Mouse (Mus musculus) myocyte (in vitro differentiated cells): ENCODE measurements around the gene Ccin.

Source experiments
- MAX ChIP-seq: IDR thresholded peaks from one replicate; pipeline ENCODE4 v1.6.1; 2011; ENCODE audit warnings: low read depth, mild to moderate bottlenecking, control low read depth
- POLR2A ChIP-seq: IDR thresholded peaks from one replicate; pipeline ENCODE4 v1.6.1; 2011; ENCODE audit warnings: low read depth, mild to moderate bottlenecking, control low read depth, moderate library complexity; ENCODE audit not compliant: insufficient read length
- POLR2AphosphoS2 ChIP-seq: IDR thresholded peaks from one replicate; pipeline ENCODE4 v1.6.1; 2011; ENCODE audit warnings: low read depth, control low read depth; ENCODE audit not compliant: insufficient read length
- REST ChIP-seq: IDR thresholded peaks from one replicate; pipeline ENCODE4 v1.6.1; 2011; ENCODE audit warnings: mild to moderate bottlenecking, control low read depth, moderate library complexity; ENCODE audit not compliant: insufficient read depth, insufficient read length
- TCF12 ChIP-seq: IDR thresholded peaks from one replicate; pipeline ENCODE4 v1.6.1; 2011; ENCODE audit warnings: mild to moderate bottlenecking, control low read depth; ENCODE audit not compliant: poor library complexity, insufficient read depth, severe bottlenecking
- TCF3 ChIP-seq: IDR thresholded peaks from one replicate; pipeline ENCODE4 v1.6.1; 2011; ENCODE audit warnings: low read depth, control low read depth; ENCODE audit not compliant: insufficient read length
- USF1 ChIP-seq: IDR thresholded peaks from one replicate; pipeline ENCODE4 v1.6.1; 2011; ENCODE audit warnings: low read depth, mild to moderate bottlenecking, control low read depth, moderate library complexity

DNA sequence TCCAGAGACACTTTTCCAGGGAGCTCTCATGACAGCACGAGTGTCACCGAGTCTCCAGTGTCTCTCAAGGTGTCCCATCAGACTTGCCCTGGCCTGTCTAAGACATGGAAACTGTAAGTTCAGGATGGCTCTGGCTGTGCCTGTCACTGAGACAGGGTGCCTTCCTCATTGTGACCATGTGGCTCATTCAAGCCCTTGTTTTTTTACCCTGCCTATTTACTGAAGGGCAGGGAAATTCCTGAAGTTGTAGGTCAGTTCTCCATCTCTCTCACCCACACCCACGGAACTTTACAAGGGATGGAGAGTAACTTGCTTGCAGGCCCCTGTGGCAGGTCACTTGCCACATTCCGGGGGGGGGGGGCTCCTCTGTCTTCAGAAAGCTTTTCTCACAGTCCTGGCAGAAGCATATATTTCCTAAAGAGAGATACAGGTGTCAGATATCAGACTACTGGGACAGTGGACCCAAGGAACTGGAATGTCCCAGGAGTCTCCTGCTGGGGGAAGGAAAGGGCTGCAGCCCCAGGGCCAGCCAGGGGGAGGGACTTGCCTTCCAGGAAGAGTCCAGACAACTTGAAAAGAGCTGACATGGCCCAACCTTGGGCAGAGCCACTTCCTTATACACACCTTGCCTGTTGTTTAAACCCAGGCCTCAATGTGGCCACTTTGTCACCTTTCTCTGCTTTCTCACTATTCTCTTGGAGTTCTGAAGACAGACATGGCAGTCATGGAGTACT, 18.2 kb upstream of the Ccin start:
- TF ChIP-seq REST: no peak
- TF ChIP-seq TCF3: no peak
- TF ChIP-seq POLR2A: no peak
- no peak for TF ChIP-seq POLR2AphosphoS2
- no peak for TF ChIP-seq USF1
- TF ChIP-seq TCF12: no peak
- TF ChIP-seq MAX: no peak
